Mouse (Mus musculus) C2C12 (cell line): ENCODE measurements around the gene 4930469K13Rik. TPM values are rescaled to one million over a fixed set of nuclear protein-coding genes. Genes with fewer than 3 reads are reported as not detected.

Experiments
- H3K27me3 ChIP-seq: one replicate; pipeline ENCODE4 v1.6.1; 2011; ENCODE audit not compliant: control insufficient read depth, insufficient read depth, insufficient read length
- H3K36me3 ChIP-seq: one replicate; pipeline ENCODE4 v1.6.1; 2011; ENCODE audit not compliant: control insufficient read depth, insufficient read depth
- H3K4me3 ChIP-seq: one replicate; pipeline ENCODE4 v1.5.1; 2011; ENCODE audit warnings: mild to moderate bottlenecking, control low read depth; ENCODE audit not compliant: poor library complexity, insufficient read depth, severe bottlenecking
- H3K79me2 ChIP-seq: one replicate; pipeline ENCODE4 v1.6.1; 2011; ENCODE audit not compliant: control insufficient read depth, insufficient read depth
- H3K79me3 ChIP-seq: one replicate; pipeline ENCODE4 v1.6.1; 2011; ENCODE audit warnings: low read depth, control low read depth
- H3ac ChIP-seq: one replicate; pipeline ENCODE3; 2011; ENCODE audit warnings: low read depth; ENCODE audit not compliant: control insufficient read depth, insufficient read length
- CEBPB ChIP-seq: IDR thresholded peaks from one replicate; pipeline ENCODE4 v1.6.1; 2011; ENCODE audit warnings: low read depth, mild to moderate bottlenecking, control low read depth, moderate library complexity
- CTCF ChIP-seq: IDR thresholded peaks from one replicate; pipeline ENCODE4 v1.5.1; 2011; ENCODE audit not compliant: control insufficient read depth, insufficient read depth, insufficient read length
- FOSL1 ChIP-seq: IDR thresholded peaks from one replicate; pipeline ENCODE4 v1.8.0; 2011; ENCODE audit warnings: mild to moderate bottlenecking, low read length; ENCODE audit not compliant: poor library complexity, insufficient read depth, severe bottlenecking
- MAX ChIP-seq: IDR thresholded peaks from one replicate; pipeline ENCODE4 v1.6.1; 2011; ENCODE audit warnings: mild to moderate bottlenecking, control low read depth
- MYOD1 ChIP-seq: IDR thresholded peaks from one replicate; pipeline ENCODE4 v1.6.1; 2011; ENCODE audit warnings: low read depth; ENCODE audit not compliant: control insufficient read depth, insufficient read length
- MYOG ChIP-seq: IDR thresholded peaks from one replicate; pipeline ENCODE4 v1.6.1; 2011; ENCODE audit not compliant: control insufficient read depth, insufficient read length; ENCODE audit errors: extremely low read depth
- USF1 ChIP-seq: IDR thresholded peaks from one replicate; pipeline ENCODE4 v1.6.1; 2011; ENCODE audit warnings: low read depth, mild to moderate bottlenecking, control low read depth, moderate library complexity
- polyA plus RNA-seq: library from polyadenylated mRNA; unstranded; fragments of >200 nt; fragmentation: generic; extraction: Trizol; gene quantifications from one replicate; pipeline ENCODE4 v1.2.1, GENCODE M21; 2012; ENCODE audit warnings: missing spikeins

The 4930469K13Rik gene
- polyA plus RNA-seq, 1 experiment = not detected

DNA sequence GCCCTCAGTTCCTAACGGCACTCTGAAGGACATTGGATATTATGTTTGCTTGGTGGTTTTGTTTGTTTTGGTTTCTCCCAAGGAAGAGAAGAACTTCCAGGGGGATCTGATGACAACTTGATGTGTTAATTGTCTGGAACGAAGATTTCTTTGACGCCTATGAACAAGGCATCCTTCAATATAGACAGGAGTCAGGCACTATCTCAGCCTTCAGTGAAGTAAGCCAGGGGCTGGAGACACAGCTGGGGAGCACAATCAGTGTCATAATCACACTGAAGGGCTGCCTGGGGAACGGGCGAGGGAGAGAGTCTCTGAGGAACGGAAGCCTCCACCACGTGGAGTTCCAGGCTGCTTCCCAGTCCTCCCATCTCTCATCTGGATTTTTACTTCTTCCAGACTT, 26.5 kb upstream of the 4930469K13Rik start:
- no peaks in the 10 kb centered on the region for H3K27me3 ChIP-seq
- H3K79me3 ChIP-seq = no peaks in the 10 kb centered on the region
- no peaks in the 10 kb centered on the region for H3K36me3 ChIP-seq
- no peak overlapping the region for H3K4me3 ChIP-seq
- no peaks in the 10 kb centered on the region for H3K79me2 ChIP-seq
- H3ac ChIP-seq = no peak overlapping the region
- TF ChIP-seq FOSL1 (no peak), MAX (no peak), USF1 (no peak), CEBPB (no peak), CTCF (no peak), MYOD1 (no peak), MYOG (no peak)

DNA sequence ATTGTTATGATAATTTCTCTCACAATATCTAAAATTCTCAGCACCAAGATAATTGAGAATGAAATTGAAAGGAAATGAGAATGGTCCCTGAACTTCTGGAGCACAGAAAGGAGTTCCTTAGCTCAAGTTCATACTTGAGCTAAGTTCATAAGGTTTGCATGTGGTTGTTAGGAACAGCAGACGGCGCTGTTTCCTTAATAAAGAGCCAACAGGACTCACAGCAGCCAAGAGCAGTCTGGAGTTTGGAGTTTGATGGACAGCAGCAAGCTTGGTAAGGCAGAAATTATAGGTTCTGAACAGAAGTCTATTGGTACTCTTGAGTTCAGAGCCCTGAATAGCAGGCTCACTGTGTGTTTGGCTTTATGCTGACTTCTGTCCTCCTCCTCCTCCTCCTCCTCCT, 24.8 kb upstream of the 4930469K13Rik start:
- H3K79me3 ChIP-seq = no peaks in the 10 kb centered on the region
- no peaks in the 10 kb centered on the region for H3K27me3 ChIP-seq
- H3ac ChIP-seq = no peak overlapping the region
- H3K36me3 ChIP-seq = no peaks in the 10 kb centered on the region
- H3K4me3 ChIP-seq = no peak overlapping the region
- H3K79me2 ChIP-seq = no peaks in the 10 kb centered on the region
- TF ChIP-seq CTCF = no peak
- TF ChIP-seq USF1 = no peak
- TF ChIP-seq CEBPB = no peak
- TF ChIP-seq FOSL1 = no peak
- TF ChIP-seq MYOG = no peak
- no peak for TF ChIP-seq MYOD1
- no peak for TF ChIP-seq MAX

- H3K4me3 ChIP-seq = no peak overlapping the region
- TF ChIP-seq MYOG (no peak), CEBPB (no peak), MAX (no peak), MYOD1 (no peak), CTCF (no peak), USF1 (no peak), FOSL1 (no peak)
- no peaks in the 10 kb centered on the region for H3K79me2 ChIP-seq
- no peak overlapping the region for H3ac ChIP-seq
- no peaks in the 10 kb centered on the region for H3K27me3 ChIP-seq
- H3K79me3 ChIP-seq = no peaks in the 10 kb centered on the region
- no peaks in the 10 kb centered on the region for H3K36me3 ChIP-seq
Observed at GRCm38 (mm10) chr11:34118319-34118718, 20.0 kb upstream of the 4930469K13Rik start.

DNA sequence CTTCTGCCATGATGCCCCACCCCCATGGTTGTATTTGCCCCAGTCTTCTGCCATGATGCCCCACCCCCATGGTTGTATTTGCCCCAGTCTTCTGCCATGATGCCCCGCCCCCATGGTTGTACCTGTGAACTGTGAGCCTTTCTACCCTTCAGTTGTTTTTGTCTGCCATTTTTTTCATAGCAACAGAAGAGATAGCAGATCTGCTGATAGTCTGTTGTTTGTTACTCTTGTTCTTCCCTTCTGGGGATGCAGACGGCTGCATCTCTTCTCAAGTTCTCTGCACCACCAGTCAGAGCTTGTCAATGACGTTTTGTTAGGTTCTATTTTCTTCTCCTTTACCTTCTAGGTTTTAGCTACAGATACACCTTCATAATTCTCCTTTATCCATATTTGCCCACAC, 19.2 kb upstream of the 4930469K13Rik start:
- H3K36me3 ChIP-seq = no peaks in the 10 kb centered on the region
- H3K27me3 ChIP-seq = no peaks in the 10 kb centered on the region

GRCm38 (mm10) chr11:34116572-34117135, 18.3 kb upstream of the 4930469K13Rik start:
- Histone ChIP-seq H3ac (no peak overlapping the region), H3K79me2 (no peaks in the 10 kb centered on the region), H3K79me3 (no peaks in the 10 kb centered on the region), H3K4me3 (no peak overlapping the region), H3K27me3 (no peaks in the 10 kb centered on the region), H3K36me3 (no peaks in the 10 kb centered on the region)
- TF ChIP-seq MYOD1 (no peak), MAX (no peak), MYOG (no peak), CEBPB (no peak), FOSL1 (no peak), CTCF (no peak), USF1 (no peak)

More for the DNA sequence above, 19.2 kb upstream of the 4930469K13Rik start:
- Histone ChIP-seq H3K4me3 (no peak overlapping the region), H3K79me2 (no peaks in the 10 kb centered on the region), H3K79me3 (no peaks in the 10 kb centered on the region), H3ac (no peak overlapping the region)
- TF ChIP-seq FOSL1 (no peak), CTCF (no peak), CEBPB (no peak), MYOG (no peak), MYOD1 (no peak), USF1 (no peak), MAX (no peak)

DNA sequence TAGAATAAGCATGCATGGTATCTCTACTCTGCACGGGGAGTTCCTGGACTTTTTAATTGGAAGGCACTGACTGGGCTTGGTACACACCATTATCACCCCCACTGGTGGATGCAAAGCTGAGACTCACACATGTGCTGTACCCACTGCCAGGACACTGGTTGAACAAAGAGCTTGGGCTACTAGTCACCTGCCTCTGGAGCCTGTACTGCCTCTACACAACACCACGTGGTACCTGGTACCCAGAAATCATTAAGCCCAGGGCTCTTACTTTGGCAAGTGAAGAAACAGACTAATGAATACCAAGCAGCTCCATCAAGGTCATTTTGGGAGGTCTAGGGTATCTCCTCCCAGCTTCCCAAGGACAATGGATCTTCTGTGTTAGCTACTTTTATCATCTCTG, 15.4 kb upstream of the 4930469K13Rik start:
- no peaks in the 10 kb centered on the region for H3K27me3 ChIP-seq
- H3K4me3 ChIP-seq = no peak overlapping the region
- H3K79me2 ChIP-seq = no peaks in the 10 kb centered on the region
- no peak overlapping the region for H3ac ChIP-seq
- H3K79me3 ChIP-seq = no peaks in the 10 kb centered on the region
- H3K36me3 ChIP-seq = no peaks in the 10 kb centered on the region
- no peak for TF ChIP-seq CTCF
- no peak for TF ChIP-seq CEBPB
- TF ChIP-seq USF1 = no peak
- TF ChIP-seq FOSL1 = no peak
- no peak for TF ChIP-seq MYOD1
